Mouse (Mus musculus) naive thymus-derived CD4-positive, alpha-beta T cell, adult 5 months (primary cell): ENCODE measurements around the gene Gas2l1. TPM values are rescaled to one million over a fixed set of nuclear protein-coding genes. Genes with fewer than 3 reads are reported as not detected.

Experiments
- polyA plus RNA-seq: library from polyadenylated mRNA; unstranded; fragments of 100-300 nt; shearing (Covaris generic); gene quantifications from one replicate; pipeline ENCODE4 v1.2.1, GENCODE M21; 2017

The Gas2l1 gene
- polyA plus RNA-seq, result 0.21 TPM

GRCm38 (mm10) chr11:5065056-5065821 lies at the start of gene Gas2l1:
TSS of gene Gas2l1 (minus strand) at chr11:5065327.

GRCm38 (mm10) chr11:5098736-5099542 lies 33.8 kb upstream of the Gas2l1 start, which contains the start of the genes Rhbdd3 and Ewsr1:
TSS of gene Rhbdd3 (plus strand) at chr11:5098926.
TSS of gene Ewsr1 (minus strand) at chr11:5099266.

DNA sequence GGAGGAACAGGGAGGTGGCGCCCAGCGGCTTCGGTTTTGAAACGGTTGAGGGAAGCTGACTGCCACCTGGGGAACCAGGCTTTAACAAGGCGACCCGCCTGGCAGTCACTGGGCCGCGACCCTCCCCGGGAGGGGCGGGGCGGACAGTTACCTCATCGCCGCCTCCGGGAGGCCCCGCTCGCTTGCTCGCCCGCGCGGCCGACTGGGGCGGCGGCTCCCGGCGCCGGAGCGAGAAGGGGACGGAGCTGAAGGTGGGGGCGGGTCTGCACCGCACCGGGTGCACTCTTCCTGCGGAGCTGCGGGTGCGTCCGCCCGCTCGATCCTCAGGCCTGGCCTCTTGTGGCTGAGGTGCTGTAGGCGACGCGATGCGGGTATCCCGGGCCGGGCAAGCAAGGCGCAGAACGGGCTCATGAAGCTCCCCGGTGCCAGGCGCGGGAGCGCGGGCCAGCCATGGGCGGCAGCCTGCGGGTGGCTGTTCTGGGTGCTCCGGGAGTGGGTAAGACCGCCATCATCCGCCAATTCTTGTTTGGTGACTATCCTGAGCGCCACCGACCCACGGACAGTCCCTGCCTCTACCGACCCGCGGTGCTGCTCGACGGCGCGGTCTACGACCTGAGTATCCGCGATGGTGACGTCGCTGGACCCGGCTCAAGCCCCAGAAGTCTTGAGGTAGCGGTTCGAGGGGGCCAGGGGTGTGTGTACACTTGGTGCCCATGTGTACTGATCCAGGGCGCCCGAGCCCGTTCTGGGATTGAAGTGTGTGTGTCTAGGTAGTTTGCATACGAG lies 7.1 kb downstream of the Gas2l1 start, which contains the start of gene Rasl10a:
Rasl10a (plus strand) TSS at position 273 of the 786 bp plus-strand sequence.

Other genes with a start within 250 kb of the Gas2l1 start
- gene Nf2, start 215.8 kb downstream of the Gas2l1 start, polyA plus RNA-seq, result 32.5 TPM
- 20.4 TPM for gene Nipsnap1, start 191.4 kb downstream of the Gas2l1 start, polyA plus RNA-seq
- 36.3 TPM for gene Thoc5, start 170.0 kb downstream of the Gas2l1 start, polyA plus RNA-seq
- gene Nefh, start 117.3 kb downstream of the Gas2l1 start, polyA plus RNA-seq, result 6.4 TPM
- gene Ap1b1, start 78.5 kb downstream of the Gas2l1 start, polyA plus RNA-seq, result 127 TPM
- not detected for gene Rasl10a, start 7.2 kb downstream of the Gas2l1 start, polyA plus RNA-seq
- gene Rhbdd3, start 33.6 kb upstream of the Gas2l1 start, polyA plus RNA-seq, result 4.1 TPM
- gene Ewsr1, start 33.9 kb upstream of the Gas2l1 start, polyA plus RNA-seq, result 761 TPM
- 5.1 TPM for gene Emid1, start 86.9 kb upstream of the Gas2l1 start, polyA plus RNA-seq
- gene Kremen1, start 196.2 kb upstream of the Gas2l1 start, polyA plus RNA-seq, result 33.2 TPM